Comparison of ENCODE assay signal across 8 mouse cellular contexts in the genomic region with DNA sequence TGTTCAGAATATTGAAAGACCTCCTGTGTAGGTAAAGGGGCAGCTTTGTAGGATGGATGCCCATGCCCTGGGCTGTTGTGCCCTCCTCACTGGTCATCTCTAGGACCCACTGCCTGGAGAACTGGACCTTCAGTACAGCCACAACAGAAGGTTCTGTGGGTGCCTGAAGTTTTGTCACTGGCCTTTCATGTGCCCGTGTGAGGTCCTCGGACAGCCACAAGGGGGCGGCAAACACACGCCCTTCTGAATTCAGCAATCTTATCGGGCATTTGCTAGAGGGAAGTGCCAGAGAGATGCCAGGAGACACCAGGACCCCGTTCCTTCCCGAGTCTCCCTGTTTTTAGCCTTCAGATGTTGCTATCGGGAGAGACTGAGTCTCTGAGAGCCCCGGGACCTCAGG. TPM values are rescaled to one million over a fixed set of nuclear protein-coding genes. Genes with fewer than 3 reads are reported as not detected.
DNase-seq lines count a peak whose midpoint lies in the region; ATAC-seq and TF ChIP-seq lines count a peak whose summit lies in the region.

No protein-coding gene starts in this region.

- H3K27me3 ChIP-seq in heart, adult 2 months (ENCODE audit: control insufficient read depth, insufficient read depth, low read length), result no peaks in the 10 kb centered on the region
- no peaks in the 10 kb centered on the region for H3K27me3 ChIP-seq in liver, postnatal 0 days (ENCODE audit: insufficient read depth, low read length)

- no peak overlapping the region for H3K4me3 ChIP-seq in cortical plate, adult 2 months (ENCODE audit: insufficient read depth, low read length)
- H3K4me3 ChIP-seq in heart, adult 2 months, result no peak overlapping the region
- no peak overlapping the region for H3K4me3 ChIP-seq in liver, postnatal 0 days (ENCODE audit: low read depth, low read length)
- no peak overlapping the region for H3K4me3 ChIP-seq in olfactory bulb, adult 2 months (ENCODE audit: insufficient read depth, low read depth, low read length)

- no peak overlapping the region for H3K4me2 ChIP-seq in liver, postnatal 0 days (ENCODE audit: low read depth, low read length)

- under 1% methylated on average over 9 of the region's 9 CpGs for WGBS in heart, adult 2 months
- WGBS in liver, postnatal 0 days (ENCODE audit: insufficient replicate concordance), result 2% methylated on average over 9 of the region's 9 CpGs
- 1% methylated on average over 9 of the region's 9 CpGs for WGBS in olfactory bulb, adult 2 months

- H3K27ac ChIP-seq in cortical plate, adult 2 months (ENCODE audit: insufficient read depth, low read length), result no peak overlapping the region
- H3K27ac ChIP-seq in heart, adult 2 months, result no peak overlapping the region
- no peak overlapping the region for H3K27ac ChIP-seq in liver, postnatal 0 days (ENCODE audit: low read depth)
- H3K27ac ChIP-seq in olfactory bulb, adult 2 months (ENCODE audit: insufficient read depth, low read depth, low read length), result no peak overlapping the region

- no peaks in the 10 kb centered on the region for H3K9me3 ChIP-seq in liver, postnatal 0 days (ENCODE audit: low read length)

- H3K36me3 ChIP-seq in heart, adult 2 months (ENCODE audit: control insufficient read depth, insufficient read depth, low read length), result no peaks in the 10 kb centered on the region
- no peaks in the 10 kb centered on the region for H3K36me3 ChIP-seq in liver, postnatal 0 days (replicated peaks; ENCODE audit: insufficient read depth, low read length)

- TF ChIP-seq CTCF in cortical plate, adult 2 months (IDR thresholded peaks at IDR 0.05; ENCODE audit: extremely low read depth, insufficient read depth, low read length), result peak; percentile 94
- TF ChIP-seq CTCF in heart, adult 2 months (IDR thresholded peaks at IDR 0.05), result peak; percentile 91
- TF ChIP-seq CTCF in liver, postnatal 0 days (IDR thresholded peaks at IDR 0.05; ENCODE audit: low read depth), result peak; percentile 98
- TF ChIP-seq CTCF in olfactory bulb, adult 2 months (IDR thresholded peaks at IDR 0.05; ENCODE audit: insufficient read depth, low read depth, low read length), result peak; percentile 94

- H3K79me2 ChIP-seq in heart, adult 2 months (replicated peaks; ENCODE audit: control insufficient read depth, insufficient read depth, low read length), result no peaks in the 10 kb centered on the region

- TF ChIP-seq POLR2A in cortical plate, adult 2 months (IDR thresholded peaks at IDR 0.05; ENCODE audit: extremely low read depth, insufficient read depth, low read length), result no peak
- no peak for TF ChIP-seq POLR2A in heart, adult 2 months (IDR thresholded peaks at IDR 0.05; ENCODE audit: insufficient read depth, low read depth, low read length)
- TF ChIP-seq POLR2A in olfactory bulb, adult 2 months (IDR thresholded peaks at IDR 0.05; ENCODE audit: insufficient read depth, low read depth, low read length), result no peak

- no peak overlapping the region for H3K9ac ChIP-seq in heart, adult 2 months (ENCODE audit: low read depth, low read length)
- no peak overlapping the region for H3K9ac ChIP-seq in liver, postnatal 0 days (replicated peaks)

- H3K4me1 ChIP-seq in cortical plate, adult 2 months (ENCODE audit: control insufficient read depth, insufficient read depth, low read length), result no peaks in the 10 kb centered on the region
- no peaks in the 10 kb centered on the region; the same call in 1 of the 2 replicates for H3K4me1 ChIP-seq in heart, adult 2 months (ENCODE audit: control insufficient read depth, insufficient read depth, low read length)
- no peaks in the 10 kb centered on the region for H3K4me1 ChIP-seq in liver, postnatal 0 days (ENCODE audit: insufficient read depth)
- peaks cover 2% of the 10 kb centered on the region for H3K4me1 ChIP-seq in olfactory bulb, adult 2 months (ENCODE audit: control insufficient read depth, insufficient read depth, low read length)

- DNase-seq in A20 (ENCODE audit: low read depth, low spot score), result peak; percentile 78
- peak; percentile 82 for DNase-seq in adipocyte (ENCODE audit: low spot score)
- DNase-seq in heart, adult 2 months, result peak; percentile 71 to 82
- peak; percentile 55 to 87 for DNase-seq in kidney, postnatal 36 days
- peak; percentile 88 for DNase-seq in liver, postnatal 0 days
- DNase-seq in thymus, postnatal 0 days (ENCODE audit: low spot score), result peak; percentile 81

- ATAC-seq in liver, postnatal 0 days, result peak; percentile 52

- peak; percentile 67; the same call in 1 of the 2 replicates for TF ChIP-seq EP300 in heart, adult 2 months (IDR thresholded peaks at IDR 0.05; ENCODE audit: insufficient read depth, low read depth, low read length)
- TF ChIP-seq EP300 in liver, postnatal 0 days (IDR thresholded peaks at IDR 0.05; ENCODE audit: low read depth), result no peak

- intact Hi-C loops in heart, adult 2 months (cut with DNase I), result loop anchor here (1.0 kb wide), 1 partner anchor 53 kb away; no protein-coding TSS in a partner anchor

RNA-seq across cellular contexts. Expression of gene Ephx1, which starts 32.9 kb away (rescaled TPM):
- 30.5 and 37.7 TPM in 2 replicates for polyA plus RNA-seq in cortical plate, adult 2 months (2012; rRNA removed)
- 10 to 100 TPM; 29.8 to 40.4 TPM for total RNA-seq in heart, adult 2 months (2021)
- polyA plus RNA-seq in heart, adult 2 months (2012; rRNA removed), result 41.1 and 45.1 TPM in 2 replicates
- polyA plus RNA-seq in liver, postnatal 0 days (2015; fragmentation: Nextera tagmentation; extraction: Ambion mirVana), result 81.9 and 83.5 TPM in 2 replicates
- not detected in 2 replicates for polyA plus RNA-seq in olfactory bulb, adult 2 months (2012; ENCODE audit: insufficient read depth, insufficient read length, low replicate concordance, missing spikeins)
- 12.7 and 15.2 TPM in 2 replicates for polyA plus RNA-seq in thymus, postnatal 0 days (2015; fragmentation: Nextera tagmentation; extraction: Ambion mirVana)

RNA-seq across cellular contexts. Expression of gene Tmem63a, which starts 45.6 kb away (rescaled TPM):
- polyA plus RNA-seq in cortical plate, adult 2 months (2012; rRNA removed), result 48.2 and 64.1 TPM in 2 replicates
- 10 to 100 TPM; 13.2 to 15.8 TPM for total RNA-seq in heart, adult 2 months (2021)
- 27.5 and 34.5 TPM in 2 replicates for polyA plus RNA-seq in heart, adult 2 months (2012; rRNA removed)
- 6.3 and 7.4 TPM in 2 replicates for polyA plus RNA-seq in liver, postnatal 0 days (2015; fragmentation: Nextera tagmentation; extraction: Ambion mirVana)
- polyA plus RNA-seq in olfactory bulb, adult 2 months (2012; ENCODE audit: insufficient read depth, insufficient read length, low replicate concordance, missing spikeins), result not detected in 2 replicates
- 13.8 and 14.4 TPM in 2 replicates for polyA plus RNA-seq in thymus, postnatal 0 days (2015; fragmentation: Nextera tagmentation; extraction: Ambion mirVana)

RNA-seq across cellular contexts. Expression of gene Lefty1, which starts 52.9 kb away (rescaled TPM):
- 1.5 and 8.1 TPM in 2 replicates for polyA plus RNA-seq in cortical plate, adult 2 months (2012; rRNA removed)
- under 1 TPM; 0.41 to 0.57 TPM for total RNA-seq in heart, adult 2 months (2021)
- 3.0 and 3.3 TPM in 2 replicates for polyA plus RNA-seq in heart, adult 2 months (2012; rRNA removed)
- polyA plus RNA-seq in liver, postnatal 0 days (2015; fragmentation: Nextera tagmentation; extraction: Ambion mirVana), result 1.6 and 2.2 TPM in 2 replicates
- not detected in 2 replicates for polyA plus RNA-seq in olfactory bulb, adult 2 months (2012; ENCODE audit: insufficient read depth, insufficient read length, low replicate concordance, missing spikeins)
- 1.7 and 2.9 TPM in 2 replicates for polyA plus RNA-seq in thymus, postnatal 0 days (2015; fragmentation: Nextera tagmentation; extraction: Ambion mirVana)

Comparison
In these comparisons a context has a peak if more than half of its experiments do, and no peak if none do; other contexts are left out.
1. RNA of gene Ephx1, which starts 32.9 kb away (polyA plus RNA-seq): 81.9 to 83.5 TPM in liver, postnatal 0 days, 41.1 to 45.1 TPM in heart, adult 2 months, 30.5 to 37.7 TPM in cortical plate, adult 2 months and 12.7 to 15.2 TPM in thymus, postnatal 0 days; not detected in olfactory bulb, adult 2 months; every median in the first group is over 10 times any median in the second.
2. Peak in every context shown above with its lines, with median percentiles within 50 percentile points of each other: DNase-seq and CTCF ChIP-seq.